Mouse (Mus musculus) MEL (cell line): ENCODE data around the gene Gm15217. TPM values are rescaled to one million over a fixed set of nuclear protein-coding genes. Genes with fewer than 3 reads are reported as not detected.

Experiments used
- DNase-seq: peaks from one replicate; pipeline ENCODE4 v3.0.0; 2011; ENCODE audit warnings: low read depth, low spot score
- H3K27ac ChIP-seq: 2 replicates; pipeline ENCODE4 v1.5.1; 2012; ENCODE audit warnings: low read depth, mild to moderate bottlenecking, control low read depth, low read length, moderate library complexity; ENCODE audit not compliant: control insufficient read depth
- H3K27me3 ChIP-seq, 2 experiments: fragments of 150-350 bp in 1 of 2; sonication (generic) in 1 of 2; 2 replicates each; pipeline ENCODE4 v1.6.1; 2012; ENCODE audit warnings: low read length in 2 of 2, mild to moderate bottlenecking in 2 of 2, improper control_type of control experiment in 1 of 2, moderate library complexity in 1 of 2; ENCODE audit not compliant: insufficient read depth in 2 of 2, control insufficient read depth in 1 of 2
- H3K36me3 ChIP-seq, 2 experiments: 2 replicates each; pipeline ENCODE4 v1.6.1; 2012 to 2014; ENCODE audit warnings: low read length in 2 of 2, improper control_type of control experiment in 1 of 2, inconsistent platforms in 1 of 2, mild to moderate bottlenecking in 1 of 2; ENCODE audit not compliant: insufficient read depth in 2 of 2, control insufficient read depth in 1 of 2
- H3K4me1 ChIP-seq, 2 experiments: fragments of 150-350 bp in 1 of 2; sonication (generic) in 1 of 2; 2 replicates each; pipeline ENCODE4 v1.6.1; 2012; ENCODE audit warnings: low read length in 2 of 2, improper control_type of control experiment in 1 of 2, mild to moderate bottlenecking in 1 of 2; ENCODE audit not compliant: insufficient read depth in 2 of 2, control insufficient read depth in 1 of 2
- H3K4me3 ChIP-seq, 2 experiments: fragments of 150-350 bp in 1 of 2; sonication (generic) in 1 of 2; 2 replicates each; pipeline ENCODE4 v1.5.1; 2012; ENCODE audit warnings: low read depth in 2 of 2, low read length in 2 of 2, mild to moderate bottlenecking in 2 of 2, moderate library complexity in 2 of 2, control low read depth in 1 of 2, improper control_type of control experiment in 1 of 2; ENCODE audit not compliant: control insufficient read depth in 1 of 2, insufficient read depth in 1 of 2
- H3K79me2 ChIP-seq: 2 replicates; pipeline ENCODE4 v1.6.1; 2012; ENCODE audit warnings: mild to moderate bottlenecking, low read length, moderate library complexity; ENCODE audit not compliant: control insufficient read depth, poor library complexity, insufficient read depth
- H3K9ac ChIP-seq: 2 replicates; pipeline ENCODE4 v1.6.1; 2012; ENCODE audit warnings: low read depth, mild to moderate bottlenecking, control low read depth, low read length, moderate library complexity; ENCODE audit not compliant: control insufficient read depth, poor library complexity, severe bottlenecking
- H3K9me3 ChIP-seq: fragments of 150-350 bp; sonication (generic); replicated peaks from 2 replicates; pipeline ENCODE4 v1.6.1; 2012; ENCODE audit warnings: mild to moderate bottlenecking, low read length, improper control_type of control experiment, moderate library complexity; ENCODE audit not compliant: insufficient read depth
- BHLHE40 ChIP-seq: IDR thresholded peaks from 2 replicates; pipeline ENCODE4 v1.6.1; 2012; ENCODE audit warnings: low read depth, mild to moderate bottlenecking, inconsistent platforms, low read length, improper control_type of control experiment, borderline replicate concordance
- CHD2 ChIP-seq: IDR thresholded peaks from 2 replicates; pipeline ENCODE4 v1.6.1; 2011; ENCODE audit warnings: low read length, improper control_type of control experiment
- CTCF ChIP-seq, 3 experiments: IDR thresholded peaks in 2 of 3; conservative IDR thresholded peaks in 1 of 3; 2 replicates each; pipeline ENCODE4 v1.5.1; 2011 to 2012; ENCODE audit warnings: low read length in 3 of 3, low read depth in 2 of 3, mild to moderate bottlenecking in 2 of 3, improper control_type of control experiment in 1 of 3, inconsistent platforms in 1 of 3, mixed read lengths in 1 of 3, moderate library complexity in 1 of 3; ENCODE audit not compliant: control insufficient read depth in 1 of 3, insufficient read depth in 1 of 3, poor library complexity in 1 of 3, severe bottlenecking in 1 of 3
- ETS1 ChIP-seq: IDR thresholded peaks from 2 replicates; pipeline ENCODE4 v1.6.1; 2012; ENCODE audit warnings: low read depth, mild to moderate bottlenecking, inconsistent platforms, low read length, improper control_type of control experiment, moderate library complexity
- GABPA ChIP-seq: IDR thresholded peaks from 2 replicates; pipeline ENCODE4 v1.6.1; 2012; ENCODE audit warnings: low read depth, mild to moderate bottlenecking, inconsistent platforms, low read length, improper control_type of control experiment, moderate library complexity
- GATA1 ChIP-seq: IDR thresholded peaks from 2 replicates; pipeline ENCODE4 v1.6.1; 2011; ENCODE audit warnings: low read depth, low read length, improper control_type of control experiment
- HCFC1 ChIP-seq: IDR thresholded peaks from 2 replicates; pipeline ENCODE4 v1.6.1; 2012; ENCODE audit warnings: low read depth, mild to moderate bottlenecking, inconsistent platforms, low read length, improper control_type of control experiment, moderate library complexity
- JUND ChIP-seq: IDR thresholded peaks from 2 replicates; pipeline ENCODE4 v1.6.1; 2011; ENCODE audit warnings: low read depth, mild to moderate bottlenecking, improper control_type of control experiment, low read length
- KAT2A ChIP-seq: conservative IDR thresholded peaks from 2 replicates; pipeline ENCODE4 v1.6.1; 2012; ENCODE audit warnings: low read depth, low read length, improper control_type of control experiment, inconsistent platforms
- MYB ChIP-seq: IDR thresholded peaks from 2 replicates; pipeline ENCODE4 v1.6.1; 2011; ENCODE audit warnings: mild to moderate bottlenecking, low read depth, low read length, improper control_type of control experiment
- MYC ChIP-seq: IDR thresholded peaks from 2 replicates; pipeline ENCODE4 v1.6.1; 2011; ENCODE audit warnings: low read depth, mild to moderate bottlenecking, low read length, improper control_type of control experiment, moderate library complexity
- NRF1 ChIP-seq: IDR thresholded peaks from 2 replicates; pipeline ENCODE4 v1.6.1; 2014; ENCODE audit warnings: low read depth, mild to moderate bottlenecking, inconsistent platforms, low read length, improper control_type of control experiment, moderate library complexity; ENCODE audit not compliant: poor library complexity, insufficient read depth, severe bottlenecking
- POLR2A ChIP-seq, 2 experiments: IDR thresholded peaks; 2 replicates each; pipeline ENCODE4 v1.6.1; 2011 to 2012; ENCODE audit warnings: low read length in 2 of 2, mild to moderate bottlenecking in 2 of 2, control low read depth in 1 of 2, improper control_type of control experiment in 1 of 2, low read depth in 1 of 2, moderate library complexity in 1 of 2; ENCODE audit not compliant: control insufficient read depth in 1 of 2, insufficient read depth in 1 of 2, poor library complexity in 1 of 2
- RCOR1 ChIP-seq: IDR thresholded peaks from 2 replicates; pipeline ENCODE4 v1.6.1; 2012; ENCODE audit warnings: low read depth, mild to moderate bottlenecking, inconsistent platforms, low read length, improper control_type of control experiment
- SIN3A ChIP-seq: IDR thresholded peaks from 2 replicates; pipeline ENCODE4 v1.6.1; 2012; ENCODE audit warnings: low read length, improper control_type of control experiment, inconsistent platforms
- TBP ChIP-seq: IDR thresholded peaks from 2 replicates; pipeline ENCODE4 v1.8.0; 2011; ENCODE audit warnings: low read depth, low read length, improper control_type of control experiment
- UBTF ChIP-seq: IDR thresholded peaks from 2 replicates; pipeline ENCODE4 v1.6.1; 2012; ENCODE audit warnings: low read depth, mild to moderate bottlenecking, inconsistent platforms, low read length, improper control_type of control experiment, moderate library complexity, borderline replicate concordance; ENCODE audit not compliant: insufficient read depth
- USF1 ChIP-seq: IDR thresholded peaks from 2 replicates; pipeline ENCODE4 v1.6.1; 2014; ENCODE audit warnings: low read depth, mild to moderate bottlenecking, inconsistent platforms, low read length, improper control_type of control experiment, moderate library complexity
- USF2 ChIP-seq, 2 experiments: IDR thresholded peaks; 2 replicates each; pipeline ENCODE4 v1.6.1; 2011 to 2012; ENCODE audit warnings: improper control_type of control experiment in 2 of 2, low read length in 2 of 2, borderline replicate concordance in 1 of 2, inconsistent platforms in 1 of 2, low read depth in 1 of 2, mild to moderate bottlenecking in 1 of 2; ENCODE audit not compliant: insufficient read depth in 1 of 2
- ZMIZ1 ChIP-seq: IDR thresholded peaks from 2 replicates; pipeline ENCODE4 v1.6.1; 2012; ENCODE audit warnings: low read depth, mild to moderate bottlenecking, inconsistent platforms, low read length, improper control_type of control experiment, moderate library complexity
- ZNF384 ChIP-seq: IDR thresholded peaks from 2 replicates; pipeline ENCODE4 v1.6.1; 2012; ENCODE audit warnings: low read depth, mild to moderate bottlenecking, inconsistent platforms, low read length, improper control_type of control experiment
- polyA plus RNA-seq, 2 experiments: library from polyadenylated mRNA; stranded (reverse) in 1 of 2; unstranded in 1 of 2; fragments of >175 nt in 1 of 2; fragments of >200 nt in 1 of 2; gene quantifications; 2 replicates each; pipeline versions ENCODE4 v1.2.1 to v1.2.4; 2012; ENCODE audit warnings: low replicate concordance in 2 of 2, low read depth in 1 of 2; ENCODE audit not compliant: insufficient read length in 2 of 2, insufficient read depth in 1 of 2, missing spikeins in 1 of 2
- total RNA-seq: library from RNA; depleted of rRNA; stranded (reverse); fragments of 300-350 nt; gene quantifications from 2 replicates; pipeline ENCODE4 v1.2.3, GENCODE M21; 2012

Gm15217 gene
- total and polyA plus RNA-seq, 3 experiments: not detected

DNA sequence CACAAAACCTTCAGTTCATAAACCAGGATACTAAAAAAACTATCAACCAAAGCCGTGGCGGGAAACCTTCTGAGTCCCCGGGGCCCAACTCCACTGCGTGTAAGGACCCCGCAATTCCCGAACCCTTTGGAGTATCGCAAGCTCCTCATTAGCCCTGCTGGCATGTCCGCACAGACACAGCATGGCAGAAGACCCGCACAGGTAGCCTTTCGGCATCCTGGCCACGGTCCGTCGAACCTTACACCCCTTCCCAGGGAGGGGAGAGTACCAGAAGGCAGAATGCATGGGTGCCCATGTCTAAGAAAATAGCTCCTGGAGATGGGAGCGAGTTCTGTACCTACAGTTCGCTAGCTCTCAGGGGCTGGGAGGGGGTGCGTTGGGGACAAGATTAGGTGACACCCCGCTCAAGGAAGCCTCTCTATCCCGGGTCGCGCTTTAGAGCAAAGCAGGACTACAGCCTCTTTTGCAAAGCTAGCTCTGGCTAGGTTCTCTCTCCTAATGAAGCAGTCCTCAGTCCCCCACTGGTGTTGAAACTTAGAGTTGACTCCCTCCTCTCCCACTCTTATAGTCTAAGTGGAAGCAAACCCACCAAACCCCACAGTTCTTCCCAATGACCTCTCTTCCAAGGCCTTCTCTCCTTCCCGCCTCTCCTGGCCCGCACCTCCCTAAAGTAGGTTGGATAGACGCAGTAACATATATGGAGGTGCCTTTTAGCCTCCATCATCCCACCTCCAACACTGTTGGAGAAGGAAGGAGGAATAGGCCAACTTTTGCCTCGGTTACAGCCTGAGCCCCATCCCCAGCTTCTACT is 10.4 kb downstream of the Gm15217 start:
- DNase-seq: no peak
- no peak for TF ChIP-seq NRF1
- no peak for TF ChIP-seq MYB
- TF ChIP-seq SIN3A: no peak
- no peak for TF ChIP-seq UBTF
- no peak for TF ChIP-seq TBP
- TF ChIP-seq ZNF384: no peak
- TF ChIP-seq POLR2A (IDR thresholded peaks at IDR 0.05; ENCODE audit: control insufficient read depth in 1 of 2, insufficient read depth in 1 of 2, low read depth in 1 of 2, low read length in 2 of 2, poor library complexity in 1 of 2): no peak
- TF ChIP-seq HCFC1: no peak
- Histone ChIP-seq H3K27ac (no peak overlapping the region), H3K9me3 (no peaks in the 10 kb centered on the region), H3K4me3 (no peak overlapping the region), H3K9ac (no peak overlapping the region), H3K4me1 (no peaks in the 10 kb centered on the region), H3K27me3 (no peaks in the 10 kb centered on the region; a peak in 1 of 4 replicates), H3K36me3 (no peaks in the 10 kb centered on the region), H3K79me2 (no peaks in the 10 kb centered on the region)

DNA sequence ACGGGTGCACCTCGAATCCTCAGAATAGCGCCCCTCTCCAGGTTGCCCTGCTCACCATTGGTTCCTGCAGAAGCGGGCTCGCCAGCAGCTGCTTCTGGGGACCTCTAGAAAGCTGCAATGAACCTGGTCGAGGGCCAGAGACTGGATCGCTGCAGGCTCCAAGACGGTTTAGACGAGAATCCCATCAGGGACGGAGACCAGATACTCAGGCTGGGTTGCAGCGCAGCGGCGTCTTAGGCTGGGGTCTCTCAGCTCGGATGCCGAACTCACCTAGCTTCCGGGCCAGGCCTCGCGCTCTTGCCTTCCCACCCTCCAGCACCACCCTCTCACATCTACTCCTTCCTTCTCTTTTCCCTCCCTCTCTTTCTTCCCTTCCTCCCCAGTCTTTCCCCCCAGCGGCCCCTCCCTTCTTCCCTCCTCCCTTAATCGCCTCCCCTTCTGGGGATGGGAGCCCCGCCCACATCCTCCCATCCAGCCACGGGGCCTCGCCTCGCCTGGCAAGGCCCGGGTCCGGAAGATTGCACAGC is 11.1 kb downstream of the Gm15217 start, which contains the start of gene Bmp4:
Gene Bmp4 (minus strand): TSS at position 421 of the 527 bp plus-strand sequence.
- DNase-seq: no peak
- TF ChIP-seq BHLHE40 (no peak), ZMIZ1 (no peak), HCFC1 (no peak), ETS1 (no peak), JUND (no peak), CHD2 (no peak), POLR2A (IDR thresholded peaks at IDR 0.05; ENCODE audit: control insufficient read depth in 1 of 2, insufficient read depth in 1 of 2, low read depth in 1 of 2, low read length in 2 of 2, poor library complexity in 1 of 2) (no peak), SIN3A (no peak), UBTF (no peak), USF2 (IDR thresholded peaks at IDR 0.05; ENCODE audit: borderline replicate concordance in 1 of 2, insufficient read depth in 1 of 2, low read depth in 1 of 2, low read length in 2 of 2) (no peak), GATA1 (no peak), MYB (no peak), MYC (no peak), USF1 (no peak), RCOR1 (no peak), CTCF (IDR thresholded peaks at IDR 0.05 in 2 of 3, conservative IDR thresholded peaks at IDR 0.05 in 1 of 3; ENCODE audit: control insufficient read depth in 1 of 3, insufficient read depth in 1 of 3, low read depth in 2 of 3, low read length in 3 of 3, poor library complexity in 1 of 3, severe bottlenecking in 1 of 3) (no peak), GABPA (no peak), KAT2A (no peak)
- Histone ChIP-seq H3K27ac (no peak within 1 kb of the TSS), H3K27me3 (no peaks in the 10 kb centered on the region; a peak in 1 of 4 replicates), H3K9ac (no peak within 1 kb of the TSS), H3K4me3 (no peak within 1 kb of the TSS), H3K4me1 (no peaks in the 10 kb centered on the region), H3K79me2 (no peaks in the 10 kb centered on the region), H3K36me3 (no peaks in the 10 kb centered on the region), H3K9me3 (no peaks in the 10 kb centered on the region)
